Mouse (Mus musculus) neural tube, embryonic 10.5 days (tissue): Measurements from ENCODE around the gene Rhoh.

Source experiments
- DNase-seq: peaks from one replicate; pipeline ENCODE4 v3.0.0-alpha.2; 2017; ENCODE audit warnings: low spot score; ENCODE audit errors: extremely low spot score

Gene Rhoh

DNA sequence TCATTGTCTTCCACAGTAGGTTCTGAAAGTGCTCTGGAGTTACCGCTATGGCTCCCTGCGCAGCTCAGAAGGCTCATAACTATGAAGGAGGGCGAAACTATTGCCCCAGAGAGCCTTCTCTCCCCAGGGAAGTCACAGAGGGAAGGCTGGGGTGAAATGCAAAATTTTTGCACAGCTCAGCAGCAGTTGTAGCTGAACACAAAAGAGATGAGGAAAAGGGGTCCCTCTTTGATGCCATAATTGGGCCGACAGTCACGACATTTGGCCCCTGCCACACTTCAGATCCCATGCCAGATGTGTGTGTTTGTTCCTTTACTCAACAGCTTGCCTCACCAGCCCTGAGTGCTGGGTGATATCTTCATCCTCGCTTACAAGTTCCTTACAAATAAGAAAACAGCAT lies 65.7 kb downstream of the Rhoh start:
- no peak for DNase-seq

- DNase-seq: no peak
Measured at GRCm38 (mm10) chr5:65929162-65929561, 68.1 kb downstream of the Rhoh start.

DNA sequence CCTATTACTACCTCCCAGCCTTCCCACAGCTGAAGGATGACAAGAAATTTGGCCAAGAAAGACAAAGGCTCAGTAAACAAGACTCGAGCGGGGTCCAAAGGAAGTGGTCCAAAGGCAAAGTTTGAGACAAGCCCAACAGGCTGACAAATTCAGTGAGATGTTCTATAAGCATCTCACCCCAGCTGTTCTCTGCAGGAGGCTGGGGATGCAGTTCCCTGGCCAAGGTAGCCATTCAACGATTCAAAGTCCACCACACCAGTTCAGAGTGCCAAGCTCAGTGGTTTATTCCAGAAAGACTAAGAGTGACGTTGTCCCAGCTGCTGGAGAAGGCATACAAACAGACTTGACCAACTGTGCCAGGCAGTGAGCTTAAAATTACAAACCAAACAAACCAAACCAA lies 69.2 kb downstream of the Rhoh start:
- no peak for DNase-seq

DNA sequence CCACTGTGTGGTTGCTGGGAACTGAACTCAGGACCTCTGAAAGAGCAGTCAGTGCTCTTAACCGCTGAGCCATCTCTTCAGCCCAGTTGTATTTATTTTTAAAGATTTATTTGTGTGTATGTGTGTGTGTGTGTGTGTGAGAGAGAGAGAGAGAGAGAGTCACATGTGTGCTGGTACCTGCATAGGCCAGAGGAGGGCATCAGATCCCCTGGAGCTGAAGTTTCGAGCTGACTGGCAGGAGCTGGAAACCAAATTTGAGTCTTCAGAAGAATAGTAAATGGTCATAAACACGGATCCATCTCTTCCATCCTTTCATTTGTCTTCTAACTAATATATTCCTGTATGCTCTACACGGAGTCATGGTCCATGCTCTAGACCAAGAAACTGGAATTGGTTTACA lies 72.2 kb downstream of the Rhoh start:
- DNase-seq: no peak

DNA sequence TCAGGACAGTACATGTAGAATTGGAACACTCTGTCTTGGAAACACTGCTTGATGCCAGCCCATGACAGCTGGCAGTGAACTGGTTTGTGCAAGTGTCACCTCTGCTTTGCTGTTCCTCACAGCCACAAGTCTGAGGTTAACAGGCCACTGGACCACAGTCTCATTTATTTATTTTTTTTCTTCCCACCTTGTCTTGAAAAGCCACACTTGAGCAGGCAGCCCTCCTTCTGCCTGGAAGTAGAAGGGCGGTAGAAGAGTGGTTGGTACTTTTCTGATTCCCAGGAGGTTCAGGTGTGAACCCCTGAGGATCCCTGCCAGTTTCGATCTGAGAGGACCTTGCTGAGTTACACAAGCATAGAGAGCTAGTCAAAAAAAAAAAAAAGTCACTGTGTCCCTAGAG lies 72.8 kb downstream of the Rhoh start:
- DNase-seq: no peak

GRCm38 (mm10) chr5:65934783-65935182 lies 73.8 kb downstream of the Rhoh start, which contains the start of gene Chrna9:
Gene Chrna9, plus strand, starts transcription at chr5:65934921.
- no peak for DNase-seq

DNA sequence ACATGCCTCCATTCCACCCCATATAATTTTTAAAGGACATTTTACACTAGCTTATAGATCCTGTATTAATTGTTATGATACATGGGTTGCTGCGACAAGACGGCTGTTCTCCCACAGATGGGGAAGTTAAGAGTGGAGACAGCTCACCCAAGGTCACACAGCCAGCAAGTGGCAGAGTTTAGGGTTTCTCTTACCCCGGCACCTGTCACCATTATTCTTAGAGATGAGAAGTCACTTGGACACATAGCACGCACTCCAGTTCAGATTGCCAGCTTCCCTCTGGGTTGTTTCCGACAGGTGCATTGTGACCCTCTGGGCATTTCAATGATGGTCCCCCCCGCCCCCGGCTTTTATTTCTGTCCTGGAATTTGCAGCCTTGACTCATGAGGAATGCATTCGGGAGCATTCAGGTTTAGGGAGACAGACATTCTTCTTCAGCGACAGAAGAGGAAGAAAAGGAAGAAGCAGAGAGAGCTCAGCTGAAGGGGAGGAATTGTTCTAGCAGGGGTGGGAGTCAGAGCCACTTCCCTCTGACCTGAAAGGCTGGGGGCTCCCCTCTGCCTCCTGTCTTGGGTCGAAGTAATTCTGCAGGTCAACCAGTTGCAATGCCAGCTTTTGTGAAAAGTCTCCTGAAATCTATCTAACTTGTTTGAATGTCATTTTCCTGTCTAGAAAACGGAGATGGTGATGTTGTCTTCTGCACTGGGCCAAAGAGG lies 76.2 kb downstream of the Rhoh start:
- no peak for DNase-seq

DNA sequence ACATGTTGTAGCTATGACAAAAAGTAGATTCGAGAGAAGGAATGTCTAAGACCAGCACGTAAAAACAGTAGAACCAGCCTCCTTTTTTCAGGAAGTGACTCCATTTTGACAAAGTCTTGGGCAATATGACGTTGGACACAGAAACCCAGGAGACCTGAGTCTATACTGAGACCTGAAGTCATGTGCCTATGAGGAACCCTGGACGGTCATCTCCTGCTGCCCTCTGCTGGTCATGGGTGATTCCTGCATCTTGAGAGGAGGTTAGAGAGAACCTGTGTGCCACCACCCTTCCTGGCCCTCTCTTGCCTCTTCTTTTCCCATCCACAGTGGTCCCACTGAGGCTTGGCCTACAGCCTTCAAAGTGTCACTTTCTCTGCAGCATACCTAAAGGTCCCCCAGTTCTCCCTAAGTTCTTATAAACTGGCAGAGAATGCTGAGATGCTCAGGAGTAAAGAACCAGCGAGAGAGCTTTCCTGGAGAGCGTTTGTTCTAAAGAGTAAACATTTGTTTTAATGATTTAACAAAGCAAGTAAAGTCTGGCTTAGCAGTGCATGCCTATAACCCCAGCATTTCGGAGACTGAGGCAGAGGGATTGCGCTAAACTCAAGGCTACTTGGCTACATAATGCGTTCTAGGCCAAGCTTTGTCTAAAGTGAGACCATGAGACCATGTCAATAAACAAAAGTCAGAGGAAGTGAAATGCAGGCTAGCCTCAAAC lies 77.1 kb downstream of the Rhoh start:
- DNase-seq: peak; percentile 82

DNA sequence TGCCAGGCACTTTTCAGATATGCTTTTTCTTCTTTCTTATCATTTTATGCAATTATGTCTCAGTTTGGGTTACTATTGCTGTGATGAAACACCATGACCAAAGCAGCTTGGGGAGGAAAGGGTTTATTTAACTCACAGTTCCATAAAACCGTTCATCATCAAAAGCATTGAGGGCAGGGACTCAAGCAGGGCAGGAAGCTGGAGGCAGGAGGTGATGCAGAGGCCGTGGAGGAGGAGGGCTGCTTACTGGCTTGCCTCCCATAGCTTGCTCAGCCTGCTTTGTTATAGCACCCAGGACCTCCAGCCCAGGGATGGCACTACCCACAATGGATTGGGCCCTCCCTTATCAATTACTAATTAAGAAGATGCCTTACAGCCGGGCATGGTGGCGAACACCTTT lies 80.1 kb downstream of the Rhoh start:
- no peak for DNase-seq
